Mouse (Mus musculus): ENCODE results near the gene Bicra.

GRCm38 (mm10) chr7:16053105-16053504 lies 5.4 kb upstream of the Bicra start:
- no peak for TF ChIP-seq CTCF (IDR thresholded peaks at IDR 0.05)
- TF ChIP-seq POLR2A (IDR thresholded peaks at IDR 0.05; ENCODE audit: insufficient read depth, low read depth, low read length) = no peak
